Mouse (Mus musculus) liver, embryonic 14.5 days (tissue): ENCODE measurements at regions not wholly inside any gene's neighbourhood (a gene's known extent, or its start where the extent isn't known, plus 50 kb on each side); places are given as distances from the start of the nearest gene placed in this dataset.

ENCODE experiments used
- ATAC-seq: fragments of 200-750 bp; cut with Nextera tagmentation; 2 replicates; pipeline ENCODE4 v1.8.0; 2017; ENCODE audit warnings: moderate number of reproducible peaks, mild to moderate bottlenecking, moderate library complexity; ENCODE audit not compliant: insufficient read depth
- DNase-seq, 3 experiments: peaks; one replicate each; pipeline ENCODE4 v3.0.0-alpha.2; 2012 to 2013; ENCODE audit warnings: low read depth in 3 of 3, low spot score in 3 of 3
- H3K27ac ChIP-seq: fragments of 300-500 bp; sonication (generic); 2 replicates; pipeline ENCODE4 v1.5.1; 2014; ENCODE audit warnings: moderate library complexity, mild to moderate bottlenecking, control low read depth, inconsistent platforms
- H3K27me3 ChIP-seq: fragments of 300-500 bp; sonication (generic); 2 replicates; pipeline ENCODE4 v1.6.1; 2014; ENCODE audit warnings: mild to moderate bottlenecking, low read length, moderate library complexity; ENCODE audit not compliant: control insufficient read depth, insufficient read depth
- H3K36me3 ChIP-seq: fragments of 300-500 bp; sonication (generic); replicated peaks from 2 replicates; pipeline ENCODE4 v1.6.1; 2014; ENCODE audit warnings: low read depth; ENCODE audit not compliant: control insufficient read depth, insufficient read depth
- H3K4me1 ChIP-seq, 2 experiments: fragments of 200-500 bp in 1 of 2; fragments of 300-500 bp in 1 of 2; sonication (generic) in 1 of 2; replicated peaks; 2 replicates each; pipeline ENCODE4 v1.6.1; 2012 to 2014; ENCODE audit warnings: antibody characterized with exemption in 1 of 2, inconsistent platforms in 1 of 2, low read length in 1 of 2; ENCODE audit not compliant: control insufficient read depth in 2 of 2, insufficient read depth in 2 of 2
- H3K4me2 ChIP-seq: fragments of 300-500 bp; sonication (generic); 2 replicates; pipeline ENCODE4 v1.6.1; 2014; ENCODE audit warnings: low read depth, mild to moderate bottlenecking, control low read depth, moderate library complexity
- H3K4me3 ChIP-seq, 2 experiments: fragments of 200-500 bp in 1 of 2; fragments of 300-500 bp in 1 of 2; sonication (generic) in 1 of 2; 2 replicates each; pipeline ENCODE4 v1.5.1; 2012 to 2014; ENCODE audit warnings: low read depth in 2 of 2, low read length in 2 of 2, mild to moderate bottlenecking in 2 of 2, control low read depth in 1 of 2, inconsistent platforms in 1 of 2, moderate library complexity in 1 of 2; ENCODE audit not compliant: insufficient read depth in 1 of 2
- H3K9ac ChIP-seq: fragments of 300-500 bp; sonication (generic); replicated peaks from 2 replicates; pipeline ENCODE4 v1.6.1; 2014; ENCODE audit warnings: mild to moderate bottlenecking, control low read depth, moderate library complexity
- H3K9me3 ChIP-seq: fragments of 300-500 bp; sonication (generic); 2 replicates; pipeline ENCODE4 v1.6.1; 2016; ENCODE audit warnings: low read length, mixed read lengths; ENCODE audit not compliant: control insufficient read depth
- CTCF ChIP-seq: IDR thresholded peaks from 2 replicates; pipeline ENCODE4 v1.5.1; 2016; ENCODE audit warnings: antibody characterized with exemption, low read depth, control low read depth
- EP300 ChIP-seq: IDR thresholded peaks from 2 replicates; pipeline ENCODE4 v1.6.1; 2016; ENCODE audit warnings: antibody characterized with exemption, low read depth
- WGBS: fragments of 180-500 bp; shearing (Covaris S2); extraction: QIAGEN DNeasy Blood & Tissue Kit; methylation state at CpG from one replicate; pipeline ENCODE4 v1.1.7; 2014; ENCODE audit not compliant: insufficient replicate concordance; 5-methylcytosine and 5-hydroxymethylcytosine counted together

DNA sequence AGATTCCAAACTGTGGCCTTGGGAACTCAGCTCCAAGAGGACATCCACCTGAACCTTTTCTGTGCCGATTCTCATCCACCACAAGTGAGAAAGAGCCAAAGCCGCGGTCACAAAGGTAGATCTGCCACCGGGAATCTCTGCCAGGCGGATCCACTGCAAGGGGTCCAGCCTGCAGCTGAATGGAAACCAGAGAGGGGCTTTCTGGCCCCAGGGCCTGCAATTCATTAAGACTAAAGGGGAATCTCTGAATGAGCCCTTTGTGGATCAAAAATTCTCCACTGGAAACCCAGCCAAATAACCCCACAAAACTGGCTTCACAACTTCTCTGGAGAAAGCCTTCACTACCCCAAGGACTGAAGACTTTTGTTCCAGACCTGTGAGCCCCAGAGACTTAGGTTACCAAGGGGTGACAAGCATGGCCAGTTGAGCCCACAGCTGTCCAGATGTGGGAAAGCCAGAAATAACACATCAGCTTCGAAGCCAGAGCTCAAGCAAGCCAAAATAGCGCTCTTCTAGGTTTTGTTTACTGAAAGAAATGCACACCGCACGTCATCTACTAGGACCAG lies 68.3 kb downstream of the Psmg1 start:
- no peak for DNase-seq
- Histone ChIP-seq H3K27ac (no peak overlapping the region), H3K27me3 (no peaks in the 10 kb centered on the region), H3K4me2 (no peak overlapping the region), H3K9me3 (no peaks in the 10 kb centered on the region), H3K4me1 (peaks cover 0 to 5% of the 10 kb centered on the region in 2 experiments; a peak in 2 of 4 replicates), H3K4me3 (no peak overlapping the region), H3K9ac (no peak overlapping the region), H3K36me3 (no peaks in the 10 kb centered on the region)
- no peak for TF ChIP-seq EP300
- no peak for TF ChIP-seq CTCF
- WGBS = 72% methylated on average over 9 of the region's 9 CpGs
- ATAC-seq = no peak

DNA sequence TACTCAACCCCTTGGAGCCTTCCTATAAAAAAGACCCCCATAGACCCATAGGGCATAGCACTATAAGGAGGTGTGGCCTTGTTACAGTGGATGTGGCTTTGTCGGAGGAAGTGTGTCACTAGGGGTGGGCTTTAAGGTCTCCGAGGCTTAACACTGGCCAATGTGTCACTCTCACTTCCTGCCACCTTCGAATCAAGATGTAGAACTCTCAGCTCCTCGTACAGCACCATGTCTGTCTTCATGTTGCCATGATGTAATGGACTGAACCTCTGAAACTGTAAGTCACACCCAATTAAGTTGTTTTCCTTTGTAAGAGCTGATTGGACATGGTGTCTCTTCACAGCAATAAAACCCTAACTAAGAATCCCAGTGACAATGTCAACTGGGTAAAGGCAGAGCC lies 69.6 kb downstream of the Psmg1 start:
- TF ChIP-seq EP300 (no peak), CTCF (no peak)
- Histone ChIP-seq H3K4me3 (no peak overlapping the region), H3K27me3 (no peaks in the 10 kb centered on the region), H3K9ac (no peak overlapping the region), H3K4me2 (no peak overlapping the region), H3K9me3 (no peaks in the 10 kb centered on the region), H3K4me1 (no peaks in the 10 kb centered on the region), H3K27ac (no peak overlapping the region), H3K36me3 (no peaks in the 10 kb centered on the region)
- WGBS = 42% methylated on average over 4 of the region's 4 CpGs
- ATAC-seq (no peak), DNase-seq (no peak)

DNA sequence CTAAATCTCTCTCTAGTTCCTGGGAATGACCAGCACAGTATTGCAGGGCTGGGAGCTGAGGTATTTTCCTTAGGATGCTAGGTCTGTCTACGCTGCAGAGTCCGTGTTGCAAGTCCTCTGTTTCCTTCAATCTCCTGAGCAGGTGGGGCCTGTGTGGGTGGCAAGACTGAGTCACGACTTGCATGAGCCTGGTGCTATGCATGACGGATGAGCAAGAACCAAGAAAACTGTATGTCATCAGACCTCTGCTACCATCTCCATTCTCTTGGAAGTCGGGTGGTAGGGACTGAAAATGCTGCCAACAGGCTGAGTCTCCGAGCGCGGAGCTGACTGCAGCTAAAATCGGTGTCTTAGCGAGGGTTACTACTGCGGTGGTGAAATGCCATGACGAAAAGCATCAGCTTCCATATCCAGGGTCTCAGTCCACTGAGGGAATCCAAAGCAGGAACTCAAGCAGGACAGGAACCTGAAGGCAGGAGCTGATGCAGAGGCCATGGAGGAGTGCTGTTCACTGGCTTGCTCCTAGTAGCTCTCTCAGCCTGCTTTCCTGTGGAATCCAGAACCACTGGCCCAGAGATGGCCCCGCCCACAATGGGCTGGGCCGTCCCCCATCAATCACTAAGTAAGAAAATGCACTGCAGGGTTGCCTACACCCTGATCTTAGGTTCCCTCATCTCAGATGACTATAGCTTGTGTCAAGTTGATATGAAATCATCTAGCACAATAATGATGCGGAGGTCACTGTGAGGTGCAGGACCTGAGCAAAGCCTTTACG lies 71.9 kb downstream of the Psmg1 start:
- Histone ChIP-seq H3K4me3 (no peak overlapping the region), H3K4me2 (no peak overlapping the region), H3K27ac (no peak overlapping the region), H3K27me3 (no peaks in the 10 kb centered on the region), H3K9ac (no peak overlapping the region), H3K9me3 (no peaks in the 10 kb centered on the region), H3K36me3 (no peaks in the 10 kb centered on the region), H3K4me1 (no peaks in the 10 kb centered on the region)
- 73% methylated on average over 16 of the region's 16 CpGs for WGBS
- ATAC-seq (no peak), DNase-seq (no peak)
- no peak for TF ChIP-seq EP300
- no peak for TF ChIP-seq CTCF

DNA sequence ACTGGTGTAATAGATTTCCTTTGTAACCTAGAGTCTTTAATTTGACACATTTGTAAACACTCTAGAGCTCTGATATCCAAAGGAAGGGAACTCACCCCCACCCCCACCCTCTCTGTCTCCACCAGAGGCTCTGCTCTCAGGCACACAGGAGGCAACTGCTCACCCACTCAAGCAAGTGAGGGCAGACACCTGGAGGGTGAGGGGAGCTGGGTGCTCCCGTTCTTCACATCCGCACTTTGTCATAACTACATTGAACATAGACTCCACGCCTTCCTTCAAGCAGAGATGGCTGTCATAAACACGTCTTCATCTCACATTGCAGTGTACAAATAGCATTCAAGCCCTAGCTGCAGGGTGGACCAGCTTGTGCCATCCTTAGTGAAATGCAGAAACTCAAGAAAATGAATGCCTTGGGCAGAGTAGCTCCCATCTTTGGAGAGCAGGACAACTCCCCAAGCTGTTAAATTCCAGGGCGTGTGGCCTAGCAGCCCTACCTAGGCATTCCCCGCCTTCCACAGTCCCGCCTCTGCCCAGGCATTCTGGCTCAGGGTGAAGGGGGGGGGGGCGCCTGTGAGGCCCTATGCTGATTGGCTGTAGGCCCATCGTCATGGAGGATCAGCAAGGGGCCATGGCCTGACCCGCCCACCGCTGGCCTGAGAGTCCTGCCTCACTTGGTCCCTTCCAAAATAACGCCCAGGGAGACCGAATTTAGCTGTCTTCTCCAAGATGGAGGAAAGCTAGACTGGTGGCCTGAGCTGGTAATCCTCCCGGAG lies 72.9 kb downstream of the Psmg1 start:
- Histone ChIP-seq H3K27ac (no peak overlapping the region), H3K4me3 (no peak overlapping the region), H3K9me3 (no peaks in the 10 kb centered on the region), H3K4me1 (no peaks in the 10 kb centered on the region), H3K9ac (no peak overlapping the region), H3K27me3 (no peaks in the 10 kb centered on the region), H3K36me3 (no peaks in the 10 kb centered on the region), H3K4me2 (no peak overlapping the region)
- no peak for DNase-seq
- TF ChIP-seq CTCF = no peak
- no peak for TF ChIP-seq EP300
- WGBS = 67% methylated on average over 13 of the region's 14 CpGs
- ATAC-seq = no peak

DNA sequence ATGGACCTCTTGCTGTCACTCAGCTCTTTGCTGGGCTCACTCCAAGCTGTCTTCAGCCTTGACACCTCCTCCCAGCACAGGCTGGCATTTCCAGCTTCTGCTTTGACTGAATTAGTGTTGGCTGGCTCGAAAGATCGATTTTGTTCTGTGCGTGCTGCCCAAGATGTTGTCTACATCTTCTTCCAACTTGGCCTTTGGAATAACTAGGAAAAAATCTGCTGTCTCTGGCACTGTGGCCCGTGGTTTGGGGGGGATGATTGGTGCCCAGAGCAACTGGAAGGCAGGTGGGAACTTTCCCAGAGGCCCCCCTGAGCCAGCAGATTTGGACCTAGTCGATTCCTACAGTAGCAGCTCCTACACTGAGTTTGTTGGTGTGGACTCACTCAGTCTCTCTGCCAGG lies 76.9 kb downstream of the Psmg1 start:
- no peak overlapping the region for H3K27ac ChIP-seq
- H3K9me3 ChIP-seq = no peaks in the 10 kb centered on the region
- H3K4me1 ChIP-seq = no peaks in the 10 kb centered on the region
- TF ChIP-seq CTCF = no peak
- no peak for TF ChIP-seq EP300
- no peak for ATAC-seq
- H3K27me3 ChIP-seq = no peaks in the 10 kb centered on the region
- 56% methylated on average over 5 of the region's 5 CpGs for WGBS
- no peak overlapping the region for H3K9ac ChIP-seq
- no peak for DNase-seq
- no peaks in the 10 kb centered on the region for H3K36me3 ChIP-seq
- H3K4me3 ChIP-seq = no peak overlapping the region
- H3K4me2 ChIP-seq = no peak overlapping the region
